ENCODE assay signal across 27 mouse cellular contexts in genomic region chr1:93978287-93978686, GRCm38 (mm10). TPM values are rescaled to one million over a fixed set of nuclear protein-coding genes. Genes with fewer than 3 reads are reported as not detected.
DNase-seq lines count a peak whose midpoint lies in the region; ATAC-seq lines count a peak whose summit lies in the region.
"Not testable (repeated sequence)": the region's sequence is repeated elsewhere in the genome, so short reads cannot be mapped to it uniquely, and the experiment has no call there.
"Had no signal": no experiment of that assay in that cellular context is flagged by ENCODE, and none has a peak within 500 bp of the region (broad histone marks: within the 10 kb centered on the region; RNA-seq: fewer than 3 reads in every experiment).

No protein-coding gene starts in this region.

- H3K4me1 ChIP-seq in forebrain, embryonic 14.5 days (ENCODE audit: control insufficient read depth, insufficient read depth, low read length); intestine, embryonic 16.5 days (ENCODE audit: control insufficient read depth, insufficient read depth, low read length); neural tube, embryonic 14.5 days (ENCODE audit: control insufficient read depth, insufficient read depth, low read length): not testable (repeated sequence)

- DNase-seq in forebrain, embryonic 14.5 days (ENCODE audit: low spot score) = not testable (repeated sequence)

- H3K4me3 ChIP-seq in forebrain, embryonic 14.5 days (ENCODE audit: low read depth, low read length); intestine, embryonic 16.5 days (ENCODE audit: low read length); neural tube, embryonic 14.5 days (ENCODE audit: low read depth, low read length): not testable (repeated sequence)

- WGBS in forebrain, embryonic 14.5 days = no CpG with 5 or more reads among the region's 7 CpGs
- no CpG with 5 or more reads among the region's 7 CpGs for WGBS in intestine, embryonic 16.5 days
- no CpG with 5 or more reads among the region's 7 CpGs for WGBS in neural tube, embryonic 14.5 days

- H3K4me2 ChIP-seq in forebrain, embryonic 14.5 days (ENCODE audit: low read length); intestine, embryonic 16.5 days (ENCODE audit: low read depth, low read length); neural tube, embryonic 14.5 days (ENCODE audit: low read depth, low read length): not testable (repeated sequence)

- H3K36me3 ChIP-seq in forebrain, embryonic 14.5 days (ENCODE audit: control insufficient read depth, insufficient read depth, low read length); intestine, embryonic 16.5 days (ENCODE audit: control insufficient read depth, insufficient read depth, low read length); neural tube, embryonic 14.5 days (ENCODE audit: control insufficient read depth, insufficient read depth, low read length): not testable (repeated sequence)

- H3K27ac ChIP-seq in forebrain, embryonic 14.5 days (ENCODE audit: low read depth, low read length); intestine, embryonic 16.5 days (ENCODE audit: low read length); neural tube, embryonic 14.5 days (ENCODE audit: low read depth, low read length): not testable (repeated sequence)

- ATAC-seq in CD4-positive, CD25-positive, alpha-beta regulatory T cell, adult 4 months = peak; percentile 77
- peak; percentile 66 for ATAC-seq in common myeloid progenitor, adult 5-6 weeks (replicated peaks; ENCODE audit: low read depth, poor library complexity, severe bottlenecking)
- 0 out of 2 replicates have a peak, but pooled peaks have one; percentile 57 for ATAC-seq in forebrain, embryonic 14.5 days
- peak; percentile 66 to 72 for ATAC-seq in hematopoietic stem cell, adult 5-6 weeks (replicated peaks in 1 of 2; ENCODE audit: insufficient read depth in 1 of 2, low FRiP score in 2 of 2, low TSS enrichment in 1 of 2, low read depth in 1 of 2, poor library complexity in 2 of 2, severe bottlenecking in 2 of 2)
- peak; percentile 42; the same call in 1 of the 2 replicates for ATAC-seq in intestine, embryonic 16.5 days
- peak; percentile 84 for ATAC-seq in megakaryocyte, adult 5-6 weeks (ENCODE audit: poor library complexity, severe bottlenecking)
- peak; percentile 36; the same call in 1 of the 2 replicates for ATAC-seq in neural tube, embryonic 14.5 days (ENCODE audit: low read depth)

- H3K27me3 ChIP-seq in forebrain, embryonic 14.5 days (replicated peaks; ENCODE audit: control insufficient read depth, insufficient read depth, low read length); intestine, embryonic 16.5 days (replicated peaks; ENCODE audit: control insufficient read depth, insufficient read depth, low read length); neural tube, embryonic 14.5 days (ENCODE audit: control insufficient read depth, insufficient read depth, low read length): not testable (repeated sequence)

- not testable (repeated sequence) for H3K9me3 ChIP-seq in forebrain, embryonic 14.5 days (replicated peaks; ENCODE audit: control insufficient read depth, low read length); intestine, embryonic 16.5 days (ENCODE audit: control insufficient read depth, low read length); neural tube, embryonic 14.5 days (ENCODE audit: control insufficient read depth, low read length)

- H3K9ac ChIP-seq in forebrain, embryonic 14.5 days (ENCODE audit: low read length); intestine, embryonic 16.5 days (ENCODE audit: low read depth, low read length); neural tube, embryonic 14.5 days (replicated peaks; ENCODE audit: low read depth, low read length): not testable (repeated sequence)

RNA-seq across cellular contexts. Expression of gene Gal3st2c, which starts 12.0 kb away (rescaled TPM):
- polyA plus RNA-seq in CD4-positive, CD25-positive, alpha-beta regulatory T cell, adult 4 months (2017; shearing (Covaris generic)) = under 1 TPM in 1 of 2 experiments, not detected in 1; 0.08 TPM
- total RNA-seq in common myeloid progenitor, adult 5-6 weeks (2017) = not detected in 2 replicates
- polyA plus RNA-seq in forebrain, embryonic 14.5 days (2014; fragmentation: Nextera tagmentation; extraction: Ambion mirVana) = not detected in 2 replicates
- not detected in 2 replicates for total RNA-seq in hematopoietic stem cell, adult 5-6 weeks (2017)
- polyA plus RNA-seq in intestine, embryonic 16.5 days (2015; fragmentation: Nextera tagmentation; extraction: Ambion mirVana) = 0.01 TPM in 1 of 2 replicates, not detected in the other
- total RNA-seq in megakaryocyte, adult 5-6 weeks (2015) = not detected in 2 replicates
- total RNA-seq in megakaryocyte, adult 5-6 weeks (2017) = not detected in 2 replicates
- not detected in 2 replicates for polyA plus RNA-seq in neural tube, embryonic 14.5 days (2014; fragmentation: Nextera tagmentation; extraction: Ambion mirVana)
- total RNA-seq: midbrain, postnatal 0 days had no signal
- polyA plus RNA-seq: C2C12; embryonic facial prominence, embryonic 14.5 days; heart, embryonic 10.5 days; hindbrain, embryonic 14.5 days; limb, embryonic 10.5 days; limb, embryonic 15.5 days; liver, embryonic 13.5 days; lung, adult 2 months; macrophage; midbrain, embryonic 11.5 days; midbrain, postnatal 0 days; neural tube, embryonic 13.5 days; stomach, embryonic 15.5 days; urinary bladder, adult 2 months had no signal

RNA-seq across cellular contexts. Expression of gene Neu4, which starts 42.0 kb away (rescaled TPM):
- polyA plus RNA-seq in CD4-positive, CD25-positive, alpha-beta regulatory T cell, adult 4 months (2017; shearing (Covaris generic)) = not detected
- total RNA-seq in common myeloid progenitor, adult 5-6 weeks (2017) = not detected in 2 replicates
- not detected in 2 replicates for polyA plus RNA-seq in forebrain, embryonic 14.5 days (2014; fragmentation: Nextera tagmentation; extraction: Ambion mirVana)
- total RNA-seq in hematopoietic stem cell, adult 5-6 weeks (2017) = not detected in 2 replicates
- polyA plus RNA-seq in intestine, embryonic 16.5 days (2015; fragmentation: Nextera tagmentation; extraction: Ambion mirVana) = not detected in 2 replicates
- total RNA-seq in megakaryocyte, adult 5-6 weeks (2015) = not detected in 2 replicates
- not detected in 2 replicates for total RNA-seq in megakaryocyte, adult 5-6 weeks (2017)
- not detected in 2 replicates for polyA plus RNA-seq in neural tube, embryonic 14.5 days (2014; fragmentation: Nextera tagmentation; extraction: Ambion mirVana)
- total RNA-seq: adrenal gland, adult 18-20 months; adrenal gland, postnatal 25 days; gastrocnemius, postnatal 14 days; heart, postnatal 25 days; MEL had no signal
- polyA plus RNA-seq: C2C12; embryonic facial prominence, embryonic 14.5 days; heart, embryonic 10.5 days; heart, embryonic 15.5 days; limb, embryonic 10.5 days; limb, embryonic 15.5 days; liver, embryonic 13.5 days; lung, adult 2 months; macrophage; midbrain, embryonic 11.5 days; neural tube, embryonic 13.5 days; stomach, embryonic 15.5 days; urinary bladder, adult 2 months had no signal
